Mouse (Mus musculus): ENCODE data around the gene H2afv. TPM values are rescaled to one million over a fixed set of nuclear protein-coding genes. Genes with fewer than 3 reads are reported as not detected.

H2afv gene
- total RNA-seq (2021) = 10 to 100 TPM; 39.7 to 40.2 TPM
- long read RNA-seq, experiment 1, transcript H2afv-202 (5 exons, 1,633 nt) = major isoform, 55 of 57 reads
- long read RNA-seq, experiment 1, partial matches to known transcripts = 1 of 57 reads
- long read RNA-seq, experiment 1, other reads (novel, unspliced or antisense) = 0 of 57 reads
- long read RNA-seq, experiment 2, transcript H2afv-201 (4 exons, 519 nt) = minor isoform, 7 of 122 reads
- long read RNA-seq, experiment 2, transcript H2afv-202 (5 exons, 1,633 nt) = major isoform, 110 of 122 reads
- long read RNA-seq, experiment 2, partial matches to known transcripts = 1 of 122 reads
- long read RNA-seq, experiment 2, other reads (novel, unspliced or antisense) = 4 of 122 reads

GRCm38 (mm10) chr11:6444077-6444853 is at the start of gene H2afv:
Gene H2afv (minus strand): TSS chr11:6444443.
- DNase-seq (ENCODE audit: low spot score in 2 of 2) = peak; percentile 99 to 100

GRCm38 (mm10) chr11:6489691-6490503 is 45.7 kb upstream of the H2afv start:
- no peak for DNase-seq (ENCODE audit: low spot score in 2 of 2)

GRCm38 (mm10) chr11:6489257-6489656 is 45.0 kb upstream of the H2afv start:
- no peak for DNase-seq (ENCODE audit: low spot score in 2 of 2)

- DNase-seq (ENCODE audit: low spot score in 2 of 2) = no peak
Observed at GRCm38 (mm10) chr11:6488041-6488684, 43.9 kb upstream of the H2afv start.

- no peak for DNase-seq (ENCODE audit: low spot score in 2 of 2)
Observed at GRCm38 (mm10) chr11:6487496-6487895, 43.3 kb upstream of the H2afv start.

GRCm38 (mm10) chr11:6486916-6487315 is 42.7 kb upstream of the H2afv start:
- no peak for DNase-seq (ENCODE audit: low spot score in 2 of 2)

GRCm38 (mm10) chr11:6484244-6484959 is 40.2 kb upstream of the H2afv start:
- DNase-seq (ENCODE audit: low spot score in 2 of 2) = no peak

- no peak for DNase-seq (ENCODE audit: low spot score in 2 of 2)
Observed at GRCm38 (mm10) chr11:6483103-6483502, 38.9 kb upstream of the H2afv start.

GRCm38 (mm10) chr11:6481669-6482185 is 37.5 kb upstream of the H2afv start:
- no peak for DNase-seq (ENCODE audit: low spot score in 2 of 2)

GRCm38 (mm10) chr11:6480681-6481405 is 36.6 kb upstream of the H2afv start:
- DNase-seq (ENCODE audit: low spot score in 2 of 2) = no peak

GRCm38 (mm10) chr11:6480191-6480590 is 35.9 kb upstream of the H2afv start:
- DNase-seq (ENCODE audit: low spot score in 2 of 2) = no peak

- no peak for DNase-seq (ENCODE audit: low spot score in 2 of 2)
Observed at GRCm38 (mm10) chr11:6479231-6479630, 35.0 kb upstream of the H2afv start.

- DNase-seq (ENCODE audit: low spot score in 2 of 2) = no peak
Observed at GRCm38 (mm10) chr11:6477350-6477749, 33.1 kb upstream of the H2afv start.

GRCm38 (mm10) chr11:6476876-6477275 is 32.6 kb upstream of the H2afv start:
- DNase-seq (ENCODE audit: low spot score in 2 of 2) = no peak

- DNase-seq (ENCODE audit: low spot score in 2 of 2) = peak; percentile 90 to 91
Observed at GRCm38 (mm10) chr11:6475867-6476484, 31.7 kb upstream of the H2afv start, which contains the start of gene Purb. Gene Purb (minus strand): TSS chr11:6475917.

- peak; percentile 39 to 57 for DNase-seq (ENCODE audit: low spot score in 2 of 2)
Observed at GRCm38 (mm10) chr11:6474874-6475731, 30.9 kb upstream of the H2afv start.

GRCm38 (mm10) chr11:6474381-6474780 is 30.1 kb upstream of the H2afv start:
- DNase-seq (ENCODE audit: low spot score in 2 of 2) = no peak

- DNase-seq (ENCODE audit: low spot score in 2 of 2) = no peak
Observed at GRCm38 (mm10) chr11:6472076-6472475, 27.8 kb upstream of the H2afv start.
